Mouse (Mus musculus) megakaryocyte, embryonic 14.5 days (primary cell): Measurements from ENCODE around the gene Igsf9.

Experiments
- FLI1 ChIP-seq: IDR thresholded peaks from 2 replicates; pipeline ENCODE4 v1.6.1; 2012; ENCODE audit warnings: low read length, inconsistent platforms, mixed read lengths
- GATA1 ChIP-seq: IDR thresholded peaks from 3 replicates; pipeline ENCODE4 v1.6.1; 2012; ENCODE audit warnings: mixed read lengths, low read length, inconsistent platforms, borderline replicate concordance

DNA sequence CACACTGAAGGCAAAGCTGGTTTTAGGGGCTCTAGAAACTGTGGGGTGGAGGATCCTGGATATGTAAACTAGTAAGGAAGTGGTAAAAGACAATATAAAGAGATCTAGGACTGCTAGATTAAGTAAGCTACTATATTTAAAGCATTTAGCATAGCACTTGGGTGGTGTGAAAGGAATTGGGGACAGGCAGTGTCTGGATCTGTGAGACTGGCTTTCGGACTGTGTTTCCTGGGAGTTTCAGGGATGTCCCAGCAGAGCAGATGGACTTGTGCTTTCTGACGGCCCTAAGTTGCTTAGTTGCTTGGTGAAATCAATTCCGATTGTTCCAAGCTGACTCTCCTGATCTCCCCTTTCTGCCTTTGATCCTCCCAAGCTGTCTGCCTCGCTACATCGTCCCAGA lies 5.1 kb downstream of the Igsf9 start:
- TF ChIP-seq FLI1 (no peak), GATA1 (no peak)
